Mouse (Mus musculus) urinary bladder, adult 18-20 months (tissue): ENCODE measurements around the gene Utf1.

ENCODE experiments used
- DNase-seq, 2 experiments: peaks; one replicate each; pipeline ENCODE4 v3.0.0; 2022; ENCODE audit warnings: low spot score in 2 of 2, mixed read lengths in 2 of 2

Gene Utf1

GRCm38 (mm10) chr7:139971436-139971835, 27.8 kb downstream of the Utf1 start:
- peak; percentile 29 to 50 for DNase-seq

- DNase-seq = no peak
Observed at GRCm38 (mm10) chr7:139972923-139973331, 29.3 kb downstream of the Utf1 start.

- no peak for DNase-seq
Observed at GRCm38 (mm10) chr7:139974307-139974706, 30.7 kb downstream of the Utf1 start.

- no peak for DNase-seq
Observed at GRCm38 (mm10) chr7:139975471-139975870, 31.9 kb downstream of the Utf1 start.

GRCm38 (mm10) chr7:139978278-139978892, 34.8 kb downstream of the Utf1 start, which contains the start of gene 6430531B16Rik:
TSS of gene 6430531B16Rik (minus strand) at chr7:139978755.
- DNase-seq = peak; percentile 73 to 81

GRCm38 (mm10) chr7:139979011-139979719, 35.6 kb downstream of the Utf1 start:
- DNase-seq = no peak

- no peak for DNase-seq
Observed at GRCm38 (mm10) chr7:139980778-139981177, 37.2 kb downstream of the Utf1 start.

GRCm38 (mm10) chr7:139982058-139982457, 38.5 kb downstream of the Utf1 start:
- DNase-seq = no peak

- no peak for DNase-seq
Observed at GRCm38 (mm10) chr7:139984505-139984904, 40.9 kb downstream of the Utf1 start.

GRCm38 (mm10) chr7:139988272-139988671, 44.7 kb downstream of the Utf1 start:
- DNase-seq = no peak

- DNase-seq = no peak
Observed at GRCm38 (mm10) chr7:139990864-139991394, 47.3 kb downstream of the Utf1 start.

GRCm38 (mm10) chr7:139992406-139992805, 48.8 kb downstream of the Utf1 start, which contains the start of gene Adam8:
TSS of gene Adam8 (minus strand) at chr7:139992562.
- DNase-seq = no peak

- DNase-seq = no peak
Observed at GRCm38 (mm10) chr7:139993532-139993931, 49.9 kb downstream of the Utf1 start.

- no peak for DNase-seq
Observed at GRCm38 (mm10) chr7:139994202-139994601, 50.6 kb downstream of the Utf1 start.

- peak; percentile 24 to 34 for DNase-seq
Observed at GRCm38 (mm10) chr7:139994676-139995075, 51.1 kb downstream of the Utf1 start.
